Mouse (Mus musculus) CH12.LX (cell line): Measurements from ENCODE around the gene Abi1. TPM values are rescaled to one million over a fixed set of nuclear protein-coding genes. Genes with fewer than 3 reads are reported as not detected.

Source experiments
- DNase-seq: peaks from one replicate; pipeline ENCODE4 v3.0.0-alpha.2; 2013; ENCODE audit errors: extremely low read depth
- H3K27ac ChIP-seq: 2 replicates; pipeline ENCODE4 v1.5.1; 2012; ENCODE audit warnings: low read depth, mild to moderate bottlenecking, control low read depth, moderate library complexity; ENCODE audit not compliant: insufficient read depth
- H3K27me3 ChIP-seq: replicated peaks from 2 replicates; pipeline ENCODE3; 2012; ENCODE audit warnings: inconsistent platforms
- H3K36me3 ChIP-seq, 2 experiments: replicated peaks in 1 of 2; 2 replicates each; pipeline versions ENCODE3 to v1.6.1; 2012; ENCODE audit warnings: inconsistent platforms in 1 of 2, low read length in 1 of 2, mild to moderate bottlenecking in 1 of 2, mixed read lengths in 1 of 2, moderate library complexity in 1 of 2; ENCODE audit not compliant: control insufficient read depth in 1 of 2, insufficient read depth in 1 of 2
- H3K4me1 ChIP-seq, 2 experiments: 2 replicates each; pipeline ENCODE4 v1.6.1; 2012; ENCODE audit warnings: inconsistent platforms in 1 of 2, moderate library complexity in 1 of 2; ENCODE audit not compliant: insufficient read depth in 2 of 2, control insufficient read depth in 1 of 2
- H3K4me2 ChIP-seq: 2 replicates; pipeline ENCODE4 v1.6.1; 2012; ENCODE audit warnings: low read depth, mild to moderate bottlenecking, control low read depth; ENCODE audit not compliant: poor library complexity, insufficient read depth, severe bottlenecking
- H3K4me3 ChIP-seq, 3 experiments: fragments of 150-350 bp in 1 of 3; sonication (generic) in 1 of 3; replicated peaks in 1 of 3; 2 replicates each; pipeline versions ENCODE3 to v1.5.1; 2011 to 2012; ENCODE audit warnings: low read depth in 2 of 3, low read length in 2 of 3, mild to moderate bottlenecking in 2 of 3, moderate library complexity in 2 of 3, control low read depth in 1 of 3, improper control_type of control experiment in 1 of 3, inconsistent platforms in 1 of 3, mixed read lengths in 1 of 3; ENCODE audit not compliant: poor library complexity in 1 of 3
- H3K79me2 ChIP-seq: replicated peaks from 2 replicates; pipeline ENCODE4 v1.6.1; 2012; ENCODE audit warnings: mild to moderate bottlenecking, moderate library complexity; ENCODE audit not compliant: control insufficient read depth, poor library complexity, insufficient read depth, severe bottlenecking; ENCODE audit errors: extremely low read depth
- H3K9ac ChIP-seq: 2 replicates; pipeline ENCODE4 v1.6.1; 2012; ENCODE audit warnings: low read depth, mild to moderate bottlenecking, control low read depth, moderate library complexity; ENCODE audit not compliant: insufficient read depth
- H3K9me3 ChIP-seq: replicated peaks from 2 replicates; pipeline ENCODE3; 2012; ENCODE audit warnings: low read length, inconsistent platforms, mixed read lengths
- BHLHE40 ChIP-seq: IDR thresholded peaks from 2 replicates; pipeline ENCODE4 v1.6.1; 2011; ENCODE audit warnings: mild to moderate bottlenecking, low read depth, low read length, improper control_type of control experiment
- CTCF ChIP-seq, 2 experiments: IDR thresholded peaks in 1 of 2; conservative IDR thresholded peaks in 1 of 2; 2 replicates each; pipeline ENCODE4 v1.5.1; 2011 to 2012; ENCODE audit warnings: low read depth in 2 of 2, low read length in 2 of 2, improper control_type of control experiment in 1 of 2, inconsistent platforms in 1 of 2, mild to moderate bottlenecking in 1 of 2, moderate library complexity in 1 of 2
- E2F4 ChIP-seq: IDR thresholded peaks from 2 replicates; pipeline ENCODE4 v1.6.1; 2011; ENCODE audit warnings: low read depth, low read length, improper control_type of control experiment; ENCODE audit not compliant: insufficient replicate concordance
- ELF1 ChIP-seq: IDR thresholded peaks from 2 replicates; pipeline ENCODE4 v1.6.1; 2014; ENCODE audit warnings: low read depth, mild to moderate bottlenecking, inconsistent platforms, low read length, improper control_type of control experiment
- EP300 ChIP-seq: IDR thresholded peaks from 2 replicates; pipeline ENCODE4 v1.6.1; 2011; ENCODE audit warnings: low read length, improper control_type of control experiment
- ETS1 ChIP-seq: conservative IDR thresholded peaks from 2 replicates; pipeline ENCODE4 v1.6.1; 2012; ENCODE audit warnings: low read depth, mild to moderate bottlenecking, inconsistent platforms, low read length, improper control_type of control experiment, moderate library complexity
- GABPA ChIP-seq: IDR thresholded peaks from 2 replicates; pipeline ENCODE4 v1.6.1; 2012; ENCODE audit warnings: low read depth, low read length, improper control_type of control experiment, inconsistent platforms; ENCODE audit not compliant: insufficient replicate concordance
- HCFC1 ChIP-seq: IDR thresholded peaks from 2 replicates; pipeline ENCODE4 v1.6.1; 2012; ENCODE audit warnings: low read depth, mild to moderate bottlenecking, inconsistent platforms, low read length, improper control_type of control experiment
- IRF4 ChIP-seq: IDR thresholded peaks from 2 replicates; pipeline ENCODE4 v1.6.1; 2014; ENCODE audit warnings: low read depth, mild to moderate bottlenecking, inconsistent platforms, low read length, improper control_type of control experiment
- JUN ChIP-seq: IDR thresholded peaks from 2 replicates; pipeline ENCODE4 v1.6.1; 2011; ENCODE audit warnings: low read depth, mild to moderate bottlenecking, low read length, improper control_type of control experiment, moderate library complexity; ENCODE audit not compliant: insufficient read depth
- KAT2A ChIP-seq: IDR thresholded peaks from 2 replicates; pipeline ENCODE4 v1.6.1; 2012; ENCODE audit warnings: low read length, improper control_type of control experiment, inconsistent platforms; ENCODE audit not compliant: insufficient replicate concordance
- MAZ ChIP-seq: IDR thresholded peaks from 2 replicates; pipeline ENCODE4 v1.6.1; 2012; ENCODE audit warnings: low read depth, mild to moderate bottlenecking, inconsistent platforms, low read length, improper control_type of control experiment, moderate library complexity
- MEF2A ChIP-seq: IDR thresholded peaks from 2 replicates; pipeline ENCODE4 v1.6.1; 2014; ENCODE audit warnings: low read depth, mild to moderate bottlenecking, inconsistent platforms, low read length, improper control_type of control experiment, borderline replicate concordance
- MXI1 ChIP-seq: IDR thresholded peaks from 2 replicates; pipeline ENCODE4 v1.6.1; 2011; ENCODE audit warnings: mild to moderate bottlenecking, low read depth, low read length, improper control_type of control experiment
- MYC ChIP-seq: IDR thresholded peaks from 2 replicates; pipeline ENCODE4 v1.6.1; 2011; ENCODE audit warnings: low read depth, mild to moderate bottlenecking, improper control_type of control experiment, low read length
- NELFE ChIP-seq: IDR thresholded peaks from 2 replicates; pipeline ENCODE4 v1.6.1; 2011; ENCODE audit warnings: low read depth, low read length, improper control_type of control experiment
- NRF1 ChIP-seq: IDR thresholded peaks from 2 replicates; pipeline ENCODE4 v1.6.1; 2014; ENCODE audit warnings: low read depth, mild to moderate bottlenecking, inconsistent platforms, low read length, improper control_type of control experiment, moderate library complexity
- POLR2A ChIP-seq: IDR thresholded peaks from 2 replicates; pipeline ENCODE4 v1.6.1; 2011; ENCODE audit warnings: low read depth, mild to moderate bottlenecking, improper control_type of control experiment, low read length
- RAD21 ChIP-seq: IDR thresholded peaks from 2 replicates; pipeline ENCODE4 v1.6.1; 2011; ENCODE audit warnings: low read depth, mild to moderate bottlenecking, low read length, improper control_type of control experiment, moderate library complexity
- RCOR1 ChIP-seq: conservative IDR thresholded peaks from 2 replicates; pipeline ENCODE4 v1.6.1; 2012; ENCODE audit warnings: low read depth, mild to moderate bottlenecking, inconsistent platforms, low read length, improper control_type of control experiment
- SIN3A ChIP-seq: IDR thresholded peaks from 2 replicates; pipeline ENCODE4 v1.6.1; 2012; ENCODE audit warnings: low read length, improper control_type of control experiment, inconsistent platforms
- SMC3 ChIP-seq: IDR thresholded peaks from 2 replicates; pipeline ENCODE4 v1.6.1; 2011; ENCODE audit warnings: low read depth, low read length, improper control_type of control experiment
- TBP ChIP-seq: conservative IDR thresholded peaks from 2 replicates; pipeline ENCODE4 v1.6.1; 2011; ENCODE audit warnings: low read depth, low read length, improper control_type of control experiment
- TCF12 ChIP-seq: IDR thresholded peaks from 2 replicates; pipeline ENCODE4 v1.6.1; 2014; ENCODE audit warnings: low read depth, mild to moderate bottlenecking, inconsistent platforms, low read length, improper control_type of control experiment
- USF2 ChIP-seq: conservative IDR thresholded peaks from 2 replicates; pipeline ENCODE4 v1.6.1; 2011; ENCODE audit warnings: low read depth, low read length, improper control_type of control experiment
- ZKSCAN1 ChIP-seq: IDR thresholded peaks from 2 replicates; pipeline ENCODE4 v1.6.1; 2012; ENCODE audit warnings: low read depth, inconsistent platforms, low read length, improper control_type of control experiment, borderline replicate concordance
- dilution Hi-C: fragments of 300-500 bp; cut with MboI; formaldehyde crosslinking; loops from 2 replicates; pipeline ENCODE4 v1.14.3; 2020; ENCODE audit warnings: low sequenced_read_pairs; ENCODE audit not compliant: extremely low pct_unique_long_range_greater_than_20kb, extremely low pct_ligation_motif_present
- in situ Hi-C: fragments of 300-500 bp; cut with MboI; formaldehyde crosslinking; loops from 3 replicates; pipeline ENCODE4 v1.14.3; 2019; ENCODE audit warnings: low sequenced_read_pairs, low pct_ligation_motif_present, low pct_unique_long_range_greater_than_20kb, mixed read lengths
- polyA plus RNA-seq: library from polyadenylated mRNA; unstranded; fragments of >175 nt; gene quantifications from 2 replicates; pipeline ENCODE4 v1.2.1, GENCODE M21; 2012; ENCODE audit warnings: low read depth; ENCODE audit not compliant: insufficient read length
- total RNA-seq, 2 experiments: library from RNA; depleted of rRNA; stranded (reverse); fragments of 300-350 nt in 1 of 2; fragments of >200 nt in 1 of 2; gene quantifications; 2 replicates each; pipeline ENCODE4 v1.2.3; 2012 to 2014

Abi1 gene
- total and polyA plus RNA-seq, 3 experiments, result 45.7 to 104 (median 74.6) TPM

DNA sequence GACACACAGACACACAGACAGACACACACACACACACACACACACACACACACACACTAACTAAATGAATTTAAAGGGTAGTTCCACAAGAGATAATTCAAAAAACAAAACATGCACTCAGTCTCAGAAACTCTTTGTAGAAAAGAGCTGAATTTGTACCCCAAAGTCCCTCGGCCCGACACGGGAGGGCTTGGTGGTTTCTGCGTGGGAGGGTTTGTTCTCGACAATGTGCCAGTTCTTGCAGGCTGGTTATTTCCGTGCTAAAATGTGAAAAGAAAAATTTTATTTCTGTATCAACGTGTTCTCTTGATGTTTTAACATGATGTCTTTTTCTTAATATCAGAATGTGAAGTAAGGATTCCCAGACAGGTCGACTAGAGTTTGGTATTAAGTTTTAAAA is 77.8 kb downstream of the Abi1 start:
- H3K4me2 ChIP-seq, result no peak overlapping the region
- no peaks in the 10 kb centered on the region for H3K9me3 ChIP-seq
- in situ Hi-C loops, result no loop called here
- H3K27me3 ChIP-seq, result no peaks in the 10 kb centered on the region
- peaks cover 0 to 9% of the 10 kb centered on the region in 2 experiments; a peak in 2 of 4 replicates for H3K4me1 ChIP-seq
- dilution Hi-C loops, result no loop called here
- H3K36me3 ChIP-seq, result peaks cover 5 to 35% of the 10 kb centered on the region in 2 experiments
- peaks cover 5% of the 10 kb centered on the region; the same call in 1 of the 2 replicates for H3K79me2 ChIP-seq
- no peak overlapping the region for H3K4me3 ChIP-seq
- H3K27ac ChIP-seq, result no peak overlapping the region
- TF ChIP-seq ZKSCAN1 (no peak), MAZ (no peak), GABPA (no peak), MXI1 (no peak), EP300 (no peak), IRF4 (no peak), ELF1 (no peak), MYC (no peak), RAD21 (no peak)
- DNase-seq, result no peak
- no peak overlapping the region for H3K9ac ChIP-seq

DNA sequence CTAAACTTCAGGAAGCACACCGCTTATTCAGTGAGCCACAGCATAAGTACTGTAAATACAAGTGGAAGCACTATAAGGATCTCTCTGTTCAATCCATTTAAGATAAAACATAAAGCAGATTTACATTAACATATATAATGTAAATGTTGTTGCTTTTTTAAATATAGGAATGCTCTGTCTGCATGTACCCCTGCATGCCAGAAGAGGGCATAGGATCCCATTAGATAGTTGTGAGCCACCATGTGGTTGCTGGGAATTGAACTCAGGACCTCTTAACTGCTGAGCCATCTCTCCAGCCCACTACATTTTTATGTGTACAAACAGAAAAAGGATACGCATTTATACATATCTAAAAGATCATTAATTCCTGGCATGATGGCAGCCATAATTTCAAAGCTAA is 78.4 kb downstream of the Abi1 start:
- Histone ChIP-seq H3K4me2 (no peak overlapping the region), H3K79me2 (peaks cover 5% of the 10 kb centered on the region; the same call in 1 of the 2 replicates), H3K9me3 (no peaks in the 10 kb centered on the region), H3K27ac (no peak overlapping the region), H3K27me3 (no peaks in the 10 kb centered on the region), H3K9ac (no peak overlapping the region), H3K36me3 (peaks cover 6 to 38% of the 10 kb centered on the region in 2 experiments), H3K4me1 (peaks cover 0 to 14% of the 10 kb centered on the region in 2 experiments; a peak in 2 of 4 replicates), H3K4me3 (no peak overlapping the region)
- in situ Hi-C loops (no loop called here), dilution Hi-C loops (no loop called here)
- DNase-seq, result no peak
- TF ChIP-seq MAZ, result no peak
- TF ChIP-seq MXI1, result no peak
- TF ChIP-seq CTCF (conservative IDR thresholded peaks at IDR 0.05 in 1 of 2, IDR thresholded peaks at IDR 0.05 in 1 of 2; ENCODE audit: low read depth in 2 of 2, low read length in 2 of 2), result peak in 1 of 2 experiments; percentile 28; a peak in 2 of 4 replicates
- no peak for TF ChIP-seq SIN3A

DNA sequence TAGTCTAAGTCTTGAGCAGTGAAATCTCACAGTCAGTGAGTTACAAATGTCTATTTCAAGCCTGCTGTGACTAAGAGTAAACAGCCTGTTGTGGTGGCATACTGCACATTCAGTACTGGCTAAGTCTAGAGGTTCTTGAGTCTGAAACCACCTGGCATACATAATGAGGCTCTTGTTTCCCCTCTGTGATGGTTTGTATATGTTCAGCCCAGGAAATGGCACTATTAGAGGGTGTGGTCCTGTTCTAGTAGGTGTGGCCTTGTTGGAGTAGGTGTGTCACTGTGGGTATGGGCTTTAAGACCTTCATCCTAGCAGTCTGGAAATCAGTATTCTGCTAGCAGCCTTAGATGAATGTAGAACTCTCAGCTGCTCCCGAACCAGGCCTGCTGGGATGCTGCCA is 82.6 kb downstream of the Abi1 start:
- H3K36me3 ChIP-seq, result peaks cover 9 to 44% of the 10 kb centered on the region in 2 experiments
- no peak overlapping the region for H3K27ac ChIP-seq
- H3K4me3 ChIP-seq, result no peak overlapping the region
- no peak for TF ChIP-seq NELFE
- TF ChIP-seq SIN3A, result no peak
- TF ChIP-seq JUN, result no peak
- no peak for TF ChIP-seq HCFC1
- TF ChIP-seq KAT2A, result no peak
- TF ChIP-seq USF2, result no peak
- TF ChIP-seq MYC, result no peak
- TF ChIP-seq TCF12, result no peak
- no peak for TF ChIP-seq E2F4
- no peak for TF ChIP-seq POLR2A
- TF ChIP-seq TBP, result no peak
- no peak for TF ChIP-seq RCOR1
- no peak for TF ChIP-seq NRF1
- no peak for TF ChIP-seq ETS1
- no peak for TF ChIP-seq MEF2A
- TF ChIP-seq SMC3, result no peak
- no peak for TF ChIP-seq CTCF (conservative IDR thresholded peaks at IDR 0.05 in 1 of 2, IDR thresholded peaks at IDR 0.05 in 1 of 2; ENCODE audit: low read depth in 2 of 2, low read length in 2 of 2)
- no peak for TF ChIP-seq BHLHE40
- TF ChIP-seq, all 38 proteins: peak for 0
- H3K9ac ChIP-seq, result no peak overlapping the region
- no peaks in the 10 kb centered on the region for H3K27me3 ChIP-seq
- H3K79me2 ChIP-seq, result no peaks in the 10 kb centered on the region; the same call in 1 of the 2 replicates
- peaks cover 0 to 41% of the 10 kb centered on the region in 2 experiments; a peak in 2 of 4 replicates for H3K4me1 ChIP-seq
- in situ Hi-C loops, result no loop called here
- H3K4me2 ChIP-seq, result no peak overlapping the region
- no peaks in the 10 kb centered on the region for H3K9me3 ChIP-seq
- DNase-seq, result peak; percentile 49
- dilution Hi-C loops, result no loop called here
